Mouse (Mus musculus) midbrain, embryonic 16.5 days (tissue): Measurements from ENCODE around the gene Cdc5l. TPM values are rescaled to one million over a fixed set of nuclear protein-coding genes. Genes with fewer than 3 reads are reported as not detected.

Experiments
- ATAC-seq: fragments of 200-750 bp; cut with Nextera tagmentation; 2 replicates; pipeline ENCODE4 v1.8.0; 2017; ENCODE audit warnings: moderate TSS enrichment
- H3K27ac ChIP-seq: fragments of 300-500 bp; sonication (generic); 2 replicates; pipeline ENCODE4 v1.5.1; 2014; ENCODE audit warnings: mild to moderate bottlenecking, low read length, mixed read lengths
- H3K27me3 ChIP-seq: fragments of 300-500 bp; sonication (generic); 2 replicates; pipeline ENCODE4 v1.6.1; 2014; ENCODE audit warnings: low read depth, low read length, mixed read lengths; ENCODE audit not compliant: control insufficient read depth, insufficient read depth
- H3K36me3 ChIP-seq: fragments of 300-500 bp; sonication (generic); 2 replicates; pipeline ENCODE4 v1.6.1; 2014; ENCODE audit warnings: mild to moderate bottlenecking, low read length, moderate library complexity, mixed read lengths; ENCODE audit not compliant: control insufficient read depth, insufficient read depth
- H3K4me1 ChIP-seq: fragments of 300-500 bp; sonication (generic); 2 replicates; pipeline ENCODE4 v1.6.1; 2014; ENCODE audit warnings: mild to moderate bottlenecking, low read length, mixed read lengths; ENCODE audit not compliant: control insufficient read depth, insufficient read depth
- H3K4me2 ChIP-seq: fragments of 300-500 bp; sonication (generic); 2 replicates; pipeline ENCODE4 v1.6.1; 2014; ENCODE audit warnings: mild to moderate bottlenecking, low read length, mixed read lengths
- H3K4me3 ChIP-seq: fragments of 300-500 bp; sonication (generic); 2 replicates; pipeline ENCODE4 v1.5.1; 2014; ENCODE audit warnings: low read depth, mild to moderate bottlenecking, low read length, moderate library complexity, mixed read lengths
- H3K9ac ChIP-seq: fragments of 300-500 bp; sonication (generic); 2 replicates; pipeline ENCODE4 v1.6.1; 2014; ENCODE audit warnings: low read depth, low read length, mixed read lengths
- H3K9me3 ChIP-seq: fragments of 300-500 bp; sonication (generic); replicated peaks from 2 replicates; pipeline ENCODE4 v1.6.1; 2014; ENCODE audit warnings: mild to moderate bottlenecking, low read length, mixed read lengths; ENCODE audit not compliant: control insufficient read depth, poor library complexity, severe bottlenecking
- WGBS: fragments of 180-500 bp; shearing (Covaris S2); extraction: QIAGEN DNeasy Blood & Tissue Kit; methylation state at CpG from one replicate; pipeline ENCODE4 v1.1.7; 2014; 5-methylcytosine and 5-hydroxymethylcytosine counted together
- polyA plus RNA-seq: library from polyadenylated mRNA; unstranded; fragments of >200 nt; fragmentation: Nextera tagmentation; extraction: Ambion mirVana; gene quantifications from 2 replicates; pipeline ENCODE4 v1.2.1, GENCODE M21; 2015

Gene Cdc5l
- polyA plus RNA-seq, 1 experiment from 2014 or later: 58.6 TPM

GRCm38 (mm10) chr17:45452271-45452670 lies 18.7 kb upstream of the Cdc5l start:
- Histone ChIP-seq H3K36me3 (no peaks in the 10 kb centered on the region), H3K4me3 (no peak overlapping the region), H3K27me3 (no peaks in the 10 kb centered on the region), H3K4me2 (no peak overlapping the region), H3K27ac (no peak overlapping the region), H3K4me1 (peaks cover 4% of the 10 kb centered on the region; the same call in 1 of the 2 replicates), H3K9ac (no peak overlapping the region), H3K9me3 (no peaks in the 10 kb centered on the region)
- ATAC-seq: no peak
- 95% methylated on average over 1 of the region's 1 CpGs for WGBS

- no peaks in the 10 kb centered on the region for H3K4me1 ChIP-seq
- no peaks in the 10 kb centered on the region for H3K27me3 ChIP-seq
- no peaks in the 10 kb centered on the region for H3K36me3 ChIP-seq
- no peak overlapping the region for H3K4me2 ChIP-seq
- no peak overlapping the region for H3K4me3 ChIP-seq
- ATAC-seq: no peak
- no peak overlapping the region for H3K27ac ChIP-seq
- H3K9ac ChIP-seq: no peak overlapping the region
- WGBS: 98% methylated on average over 6 of the region's 6 CpGs
- no peaks in the 10 kb centered on the region for H3K9me3 ChIP-seq
Observed at GRCm38 (mm10) chr17:45450153-45450552, 16.6 kb upstream of the Cdc5l start.

- H3K9ac ChIP-seq: no peak overlapping the region
- H3K4me2 ChIP-seq: no peak overlapping the region
- no peak overlapping the region for H3K4me3 ChIP-seq
- H3K27ac ChIP-seq: no peak overlapping the region
- H3K4me1 ChIP-seq: no peaks in the 10 kb centered on the region
- ATAC-seq: no peak
- H3K36me3 ChIP-seq: no peaks in the 10 kb centered on the region
- 97% methylated on average over 8 of the region's 8 CpGs for WGBS
- H3K9me3 ChIP-seq: no peaks in the 10 kb centered on the region
- no peaks in the 10 kb centered on the region for H3K27me3 ChIP-seq
Observed at GRCm38 (mm10) chr17:45449586-45449985, 16.0 kb upstream of the Cdc5l start.

- WGBS: 96% methylated on average over 2 of the region's 2 CpGs
- Histone ChIP-seq H3K4me1 (no peaks in the 10 kb centered on the region), H3K4me2 (no peak overlapping the region), H3K36me3 (no peaks in the 10 kb centered on the region; the same call in 1 of the 2 replicates), H3K27ac (no peak overlapping the region), H3K9ac (no peak overlapping the region), H3K27me3 (no peaks in the 10 kb centered on the region), H3K9me3 (no peaks in the 10 kb centered on the region), H3K4me3 (no peak overlapping the region)
- no peak for ATAC-seq
Observed at GRCm38 (mm10) chr17:45447063-45447462, 13.5 kb upstream of the Cdc5l start.

- no peak for ATAC-seq
- WGBS: 87% methylated on average over 4 of the region's 4 CpGs
Observed at GRCm38 (mm10) chr17:45445923-45446322, 12.4 kb upstream of the Cdc5l start.

GRCm38 (mm10) chr17:45434262-45434590 lies 689 bp upstream of the Cdc5l start:
- 9% methylated on average over 12 of the region's 12 CpGs for WGBS
- no peak for ATAC-seq
- H3K36me3 ChIP-seq: no peaks in the 10 kb centered on the region
- peak overlapping the region; percentile 95 for H3K4me3 ChIP-seq
- H3K4me1 ChIP-seq: peaks cover 25% of the 10 kb centered on the region
- H3K9me3 ChIP-seq: no peaks in the 10 kb centered on the region
- no peaks in the 10 kb centered on the region for H3K27me3 ChIP-seq
- H3K9ac ChIP-seq: peak overlapping the region; percentile 64
- H3K4me2 ChIP-seq: peak overlapping the region; percentile 70
- H3K27ac ChIP-seq: peak overlapping the region; percentile 93

More at GRCm38 (mm10) chr17:45445923-45446322, 12.4 kb upstream of the Cdc5l start:
- Histone ChIP-seq H3K27me3 (no peaks in the 10 kb centered on the region), H3K4me3 (no peak overlapping the region), H3K4me2 (no peak overlapping the region), H3K4me1 (no peaks in the 10 kb centered on the region), H3K27ac (no peak overlapping the region), H3K36me3 (no peaks in the 10 kb centered on the region; the same call in 1 of the 2 replicates), H3K9me3 (no peaks in the 10 kb centered on the region), H3K9ac (no peak overlapping the region)

- WGBS: 2% methylated on average over 62 of the region's 62 CpGs
- H3K4me3 ChIP-seq: peak overlapping the region; percentile 95
- ATAC-seq: peak; percentile 84
Observed at GRCm38 (mm10) chr17:45432706-45433398, 685 bp downstream of the Cdc5l start.

GRCm38 (mm10) chr17:45432007-45432406 lies 1.5 kb downstream of the Cdc5l start:
- peak overlapping the region; percentile 87; the same call in 1 of the 2 replicates for H3K9ac ChIP-seq

More at GRCm38 (mm10) chr17:45432706-45433398, 685 bp downstream of the Cdc5l start:
- peaks cover 25% of the 10 kb centered on the region for H3K4me1 ChIP-seq
- peak overlapping the region; percentile 87 for H3K9ac ChIP-seq
- no peaks in the 10 kb centered on the region for H3K27me3 ChIP-seq
- peak overlapping the region; percentile 96 for H3K4me2 ChIP-seq
- H3K27ac ChIP-seq: peak overlapping the region; percentile 93
- H3K36me3 ChIP-seq: no peaks in the 10 kb centered on the region
- H3K9me3 ChIP-seq: no peaks in the 10 kb centered on the region

GRCm38 (mm10) chr17:45417387-45417786 lies 16.1 kb downstream of the Cdc5l start:
- WGBS: 85% methylated on average over 2 of the region's 2 CpGs
- Histone ChIP-seq H3K36me3 (peaks cover 25% of the 10 kb centered on the region), H3K9me3 (no peaks in the 10 kb centered on the region), H3K9ac (no peak overlapping the region), H3K27ac (no peak overlapping the region), H3K4me1 (no peaks in the 10 kb centered on the region), H3K27me3 (no peaks in the 10 kb centered on the region), H3K4me3 (no peak overlapping the region), H3K4me2 (no peak overlapping the region)
- ATAC-seq: no peak

More at GRCm38 (mm10) chr17:45432007-45432406, 1.5 kb downstream of the Cdc5l start:
- WGBS: 81% methylated on average over 3 of the region's 3 CpGs
- Histone ChIP-seq H3K36me3 (0 out of 2 replicates have a peak, but pooled peaks cover 5% of the 10 kb centered on the region), H3K4me3 (peak overlapping the region; percentile 95), H3K27me3 (no peaks in the 10 kb centered on the region), H3K4me2 (peak overlapping the region; percentile 96), H3K9me3 (no peaks in the 10 kb centered on the region), H3K27ac (no peak overlapping the region), H3K4me1 (peaks cover 25% of the 10 kb centered on the region)
- ATAC-seq: no peak
